Mouse (Mus musculus): ENCODE measurements at regions not wholly inside any gene's neighbourhood (a gene's known extent, or its start where the extent isn't known, plus 50 kb on each side); places are given as distances from the start of the nearest gene placed in this dataset.

- DNase-seq (ENCODE audit: low spot score in 2 of 2), result no peak
Measured at GRCm38 (mm10) chr7:60293556-60293955, 153.5 kb upstream of the Snrpn start.

GRCm38 (mm10) chr7:60244187-60244866 is 104.3 kb upstream of the Snrpn start:
- DNase-seq (ENCODE audit: low spot score in 2 of 2), result peak; percentile 35 to 47

DNA sequence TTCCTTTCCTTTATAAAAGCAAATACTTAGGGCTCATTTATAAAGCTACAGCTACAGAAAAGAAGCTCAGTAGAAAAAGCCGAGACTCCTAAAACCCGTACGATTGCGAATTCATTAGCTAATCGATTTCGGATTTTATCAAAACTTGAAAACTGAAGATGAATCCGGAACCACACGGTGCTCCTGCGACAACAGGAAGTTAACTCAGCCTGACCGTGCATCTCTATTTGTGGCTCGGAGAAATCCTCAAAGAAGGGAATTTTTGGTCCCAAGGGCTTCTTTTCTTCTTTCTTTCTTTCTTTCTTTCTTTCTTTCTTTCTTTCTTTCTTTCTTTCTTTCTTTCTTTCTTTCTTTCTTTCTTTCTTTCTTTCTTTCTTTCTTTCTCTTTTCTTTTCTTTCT is 103.7 kb upstream of the Snrpn start:
- peak; percentile 43 to 59 for DNase-seq (ENCODE audit: low spot score in 2 of 2)

DNA sequence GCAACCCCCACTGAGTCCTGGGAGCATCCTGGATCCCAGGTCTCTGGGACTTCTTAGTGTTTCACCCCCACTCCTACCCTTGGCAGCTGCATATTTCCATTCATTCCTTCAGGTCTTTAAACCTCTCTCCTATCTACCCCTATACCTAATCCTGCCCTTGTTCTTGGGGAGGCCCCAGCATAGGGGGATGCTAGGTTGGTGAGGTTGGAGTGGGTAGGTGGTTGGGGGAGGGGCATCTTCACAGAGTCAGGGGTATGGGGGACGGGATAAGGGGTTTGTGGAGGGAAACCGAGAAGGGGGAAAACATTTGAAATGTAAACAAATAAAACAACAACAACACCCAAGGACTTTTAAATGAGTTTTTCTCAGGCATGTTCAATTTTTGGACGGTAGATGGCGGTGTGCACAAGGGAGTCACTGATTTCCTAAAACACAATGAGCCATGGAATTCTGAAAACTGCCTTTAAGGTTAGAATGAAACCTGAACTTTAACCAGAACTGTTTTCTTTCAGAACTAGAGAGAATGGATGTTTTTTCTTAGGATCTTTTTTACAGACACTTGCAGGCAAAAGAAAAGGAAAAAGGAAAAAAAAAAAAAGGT is 98.7 kb upstream of the Snrpn start:
- DNase-seq (ENCODE audit: low spot score in 2 of 2), result peak in 1 of 2 experiments; percentile 38

GRCm38 (mm10) chr7:60216358-60217273 is 76.6 kb upstream of the Snrpn start:
- peak; percentile 60 to 72 for DNase-seq (ENCODE audit: low spot score in 2 of 2)
